Mouse (Mus musculus) G1E (cell line): ENCODE measurements around the gene Mlycd.

ENCODE experiments used
- CTCF ChIP-seq: IDR thresholded peaks from 2 replicates; pipeline ENCODE4 v1.5.1; 2012; ENCODE audit warnings: low read depth, low read length, inconsistent platforms, mixed read lengths
- GATA1 ChIP-seq: IDR thresholded peaks from 2 replicates; pipeline ENCODE4 v1.6.1; 2012; ENCODE audit warnings: borderline replicate concordance, low read length, inconsistent platforms, mixed read lengths
- TAL1 ChIP-seq: conservative IDR thresholded peaks from 2 replicates; pipeline ENCODE4 v1.6.1; 2012; ENCODE audit warnings: low read depth, low read length, inconsistent platforms, mixed read lengths

DNA sequence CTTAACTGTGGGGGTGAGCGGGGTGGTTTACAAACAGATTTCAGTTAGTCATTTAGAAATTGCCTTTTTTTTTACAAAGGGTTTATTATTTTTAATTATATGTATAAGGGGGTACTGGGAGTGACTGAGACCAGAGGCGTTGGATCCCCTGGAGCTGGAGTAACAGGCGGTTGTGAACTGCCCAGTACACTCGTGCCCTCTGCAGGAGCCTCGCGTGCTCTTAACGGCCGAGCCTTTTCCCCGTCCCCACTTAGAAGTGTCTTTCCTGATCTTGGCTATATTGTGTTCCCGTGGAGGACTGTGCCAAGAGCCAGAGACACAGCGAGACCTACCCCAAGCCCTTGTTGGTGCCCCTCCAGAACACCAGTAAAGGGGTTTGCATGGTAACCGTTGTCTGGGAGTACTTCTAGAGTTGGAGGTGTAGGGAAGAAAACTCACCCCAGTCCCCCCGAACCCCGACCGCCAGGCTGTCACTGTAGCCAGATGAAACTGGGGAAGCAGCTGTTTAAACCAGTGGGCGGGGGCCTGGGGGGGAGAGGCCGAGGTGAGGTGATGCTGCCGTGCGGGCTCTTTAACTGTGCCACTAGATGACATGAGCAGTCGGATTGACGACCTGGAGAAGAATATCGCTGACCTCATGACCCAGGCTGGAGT lies 49.5 kb upstream of the Mlycd start:
- TF ChIP-seq CTCF (no peak), TAL1 (no peak), GATA1 (no peak)
